Mouse (Mus musculus) large intestine, adult 2 months (tissue): ENCODE measurements at regions not wholly inside any gene's neighbourhood (a gene's known extent, or its start where the extent isn't known, plus 50 kb on each side); places are given as distances from the start of the nearest gene placed in this dataset.

ENCODE experiments used
- DNase-seq: peaks from one replicate; pipeline ENCODE4 v3.0.0-alpha.2; 2012; ENCODE audit warnings: low read depth, low spot score
- WGBS: fragments of 180-500 bp; shearing (Covaris S2); methylation state at CpG from one replicate; pipeline ENCODE4 v1.1.7; 2018; 5-methylcytosine and 5-hydroxymethylcytosine counted together

DNA sequence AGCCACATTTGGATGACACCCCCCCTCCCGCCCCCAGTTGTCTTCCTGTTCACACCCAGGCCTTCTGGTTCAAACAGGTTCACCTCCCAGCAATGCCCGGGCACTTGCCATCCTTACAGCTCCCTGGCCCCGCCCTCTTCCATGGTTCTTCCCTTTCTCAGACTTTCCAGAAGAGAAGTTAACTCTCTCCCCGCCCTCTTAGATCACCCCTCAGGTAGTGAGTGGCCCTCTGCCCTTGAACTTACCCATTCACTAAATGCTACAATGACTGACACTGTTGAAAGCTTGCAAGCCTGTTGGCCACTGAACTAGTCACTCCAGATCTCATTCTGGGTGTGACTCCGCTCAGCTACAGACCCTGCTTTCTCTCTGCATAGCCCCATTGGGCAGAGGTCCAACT, 99.1 kb downstream of the Btc start:
- WGBS = 36% methylated on average over 5 of the region's 5 CpGs

GRCm38 (mm10) chr5:91307031-91307430, 95.8 kb downstream of the Btc start:
- no peak for DNase-seq
- 76% methylated on average over 3 of the region's 3 CpGs for WGBS

More for the DNA sequence above, 99.1 kb downstream of the Btc start:
- DNase-seq = no peak
